In genomic region chr13:28810326-28811080, GRCm38 (mm10) we compare ENCODE assay signal across 10 mouse cellular contexts.
DNase-seq lines count a peak whose midpoint lies in the region; ATAC-seq and TF ChIP-seq lines count a peak whose summit lies in the region.
"Had no signal": no experiment of that assay in that cellular context is flagged by ENCODE, and none has a peak within 500 bp of the region (broad histone marks: within the 10 kb centered on the region; RNA-seq: fewer than 3 reads in every experiment).

No protein-coding gene starts in this region.

- no peaks in the 10 kb centered on the region for H3K36me3 ChIP-seq in C2C12 (ENCODE audit: control insufficient read depth, insufficient read depth)
- no peaks in the 10 kb centered on the region for H3K36me3 ChIP-seq in ES-Bruce4 (ENCODE audit: control insufficient read depth, insufficient read depth, low read length, poor library complexity, severe bottlenecking)
- H3K36me3 ChIP-seq in forebrain, embryonic 13.5 days (ENCODE audit: poor library complexity, severe bottlenecking) = no peaks in the 10 kb centered on the region
- H3K36me3 ChIP-seq in midbrain, embryonic 11.5 days (ENCODE audit: control insufficient read depth, insufficient read depth, low read length) = no peaks in the 10 kb centered on the region
- H3K36me3 ChIP-seq in heart, embryonic 10.5 days = no peaks in the 10 kb centered on the region

- no peak overlapping the region for H3K9ac ChIP-seq in ES-Bruce4 (ENCODE audit: low read depth, poor library complexity, severe bottlenecking)
- no peak overlapping the region for H3K9ac ChIP-seq in forebrain, embryonic 13.5 days
- H3K9ac ChIP-seq in midbrain, embryonic 11.5 days (ENCODE audit: low read length) = no peak overlapping the region

- H3K27ac ChIP-seq in ES-Bruce4 (ENCODE audit: insufficient read depth, low read length) = peak overlapping the region; percentile 63; the same call in 1 of the 2 replicates
- H3K27ac ChIP-seq in forebrain, embryonic 13.5 days = peak overlapping the region; percentile 91
- peak overlapping the region; percentile 72 for H3K27ac ChIP-seq in midbrain, embryonic 11.5 days (ENCODE audit: low read depth, low read length)
- no peak overlapping the region for H3K27ac ChIP-seq in heart, embryonic 10.5 days

- H3K79me3 ChIP-seq in C2C12 (ENCODE audit: low read depth) = peaks cover 9% of the 10 kb centered on the region

- H3K4me2 ChIP-seq in forebrain, embryonic 13.5 days = peak overlapping the region; percentile 29; the same call in 1 of the 2 replicates
- H3K4me2 ChIP-seq in midbrain, embryonic 11.5 days = peak overlapping the region; percentile 24

- TF ChIP-seq EP300 in ES-Bruce4 (IDR thresholded peaks at IDR 0.05; ENCODE audit: insufficient read depth, low read depth, low read length) = no peak

- H3K27me3 ChIP-seq in C2C12 (ENCODE audit: control insufficient read depth, insufficient read depth, insufficient read length) (no peaks in the 10 kb centered on the region), ES-Bruce4 (ENCODE audit: control insufficient read depth, insufficient read depth, low read length, poor library complexity, severe bottlenecking) (no peaks in the 10 kb centered on the region; the same call in 1 of the 2 replicates)
- no peaks in the 10 kb centered on the region for H3K27me3 ChIP-seq in forebrain, embryonic 13.5 days
- H3K27me3 ChIP-seq in midbrain, embryonic 11.5 days (ENCODE audit: control insufficient read depth, insufficient read depth, low read length) = no peaks in the 10 kb centered on the region
- no peaks in the 10 kb centered on the region for H3K27me3 ChIP-seq in heart, embryonic 10.5 days (ENCODE audit: insufficient read depth, poor library complexity, severe bottlenecking)

- DNase-seq in midbrain, embryonic 11.5 days (ENCODE audit: low spot score, missing footprints) = no peak
- DNase-seq in thymus, postnatal 14 days = no peak
- DNase-seq in heart, embryonic 10.5 days (ENCODE audit: low spot score) = no peak
- DNase-seq in adrenal gland, postnatal 36 days = no peak
- no peak for DNase-seq in lung, postnatal 4 days
- DNase-seq: cerebellum, postnatal 36 days; lung, adult 18-20 months had no signal

- H3K4me3 ChIP-seq in C2C12 (ENCODE audit: insufficient read depth, poor library complexity, severe bottlenecking) = no peak overlapping the region
- no peak overlapping the region for H3K4me3 ChIP-seq in ES-Bruce4 (ENCODE audit: low read depth, low read length)
- H3K4me3 ChIP-seq in forebrain, embryonic 13.5 days = no peak overlapping the region
- no peak overlapping the region for H3K4me3 ChIP-seq in midbrain, embryonic 11.5 days (ENCODE audit: low read depth, low read length)
- no peak overlapping the region for H3K4me3 ChIP-seq in heart, embryonic 10.5 days

- no peak overlapping the region for H3ac ChIP-seq in C2C12 (ENCODE audit: control insufficient read depth, insufficient read length, low read depth)

- TF ChIP-seq POLR2A in ES-Bruce4 (IDR thresholded peaks at IDR 0.05; ENCODE audit: insufficient read depth, low read length) = no peak

- ATAC-seq in forebrain, embryonic 13.5 days = peak; percentile 72
- peak; percentile 68 for ATAC-seq in midbrain, embryonic 11.5 days (ENCODE audit: low FRiP score)

- 24% methylated on average over 6 of the region's 6 CpGs for WGBS in forebrain, embryonic 13.5 days
- 37% methylated on average over 6 of the region's 6 CpGs for WGBS in midbrain, embryonic 11.5 days
- 58% methylated on average over 6 of the region's 6 CpGs for WGBS in heart, embryonic 10.5 days

- H3K9me3 ChIP-seq in ES-Bruce4 (replicated peaks; ENCODE audit: control insufficient read depth, insufficient read depth, low read length, poor library complexity, severe bottlenecking) = no peaks in the 10 kb centered on the region
- no peaks in the 10 kb centered on the region for H3K9me3 ChIP-seq in forebrain, embryonic 13.5 days (replicated peaks)
- H3K9me3 ChIP-seq in midbrain, embryonic 11.5 days (ENCODE audit: control insufficient read depth, low read length) = no peaks in the 10 kb centered on the region
- no peaks in the 10 kb centered on the region for H3K9me3 ChIP-seq in heart, embryonic 10.5 days

- no peak for TF ChIP-seq CTCF in C2C12 (IDR thresholded peaks at IDR 0.05; ENCODE audit: control insufficient read depth, insufficient read depth, insufficient read length)
- TF ChIP-seq CTCF in ES-Bruce4 (IDR thresholded peaks at IDR 0.05; ENCODE audit: low read depth, low read length) = no peak

- H3K79me2 ChIP-seq in C2C12 (ENCODE audit: control insufficient read depth, insufficient read depth) = peaks cover 49% of the 10 kb centered on the region

- H3K4me1 ChIP-seq in ES-Bruce4 (ENCODE audit: control insufficient read depth, insufficient read depth, low read length) = no peaks in the 10 kb centered on the region
- H3K4me1 ChIP-seq in forebrain, embryonic 13.5 days = peaks cover 76% of the 10 kb centered on the region
- peaks cover 46% of the 10 kb centered on the region for H3K4me1 ChIP-seq in midbrain, embryonic 11.5 days (ENCODE audit: control insufficient read depth, insufficient read depth, low read length)
- peaks cover 12% of the 10 kb centered on the region for H3K4me1 ChIP-seq in heart, embryonic 10.5 days

TF ChIP-seq in C2C12, 6 proteins besides CTCF, POLR2A, EP300 and RAD21:
- TF ChIP-seq MYOD1 (IDR thresholded peaks at IDR 0.05; ENCODE audit: control insufficient read depth, insufficient read length, low read depth) = peak; percentile 13
- TF ChIP-seq USF1 (IDR thresholded peaks at IDR 0.05; ENCODE audit: low read depth) = no peak
TF ChIP-seq in C2C12: peak in this region for 1.
